Mouse (Mus musculus) heart, postnatal 14 days (tissue): ENCODE results near the gene Pigr. TPM values are rescaled to one million over a fixed set of nuclear protein-coding genes. Genes with fewer than 3 reads are reported as not detected.

ENCODE experiments used
- DNase-seq, 2 experiments: peaks; one replicate each; pipeline ENCODE4 v3.0.0; 2021 to 2022
- intact Hi-C: fragments of 180-260 bp; cut with DNase I; formaldehyde crosslinking; loops from one replicate; pipeline ENCODE4 v1.15.1; 2025
- long read RNA-seq, 2 experiments: library from polyadenylated mRNA; stranded (forward); transcript quantifications; one replicate each; pipeline ENCODE4 v2.0.0; 2021
- total RNA-seq, 2 experiments: library from RNA; stranded (reverse); gene quantifications; 2 replicates each; pipeline ENCODE4 v1.2.3; 2021

Pigr gene
- under 1 TPM in 1 of 2 experiments, not detected in 1; 0.19 TPM for total RNA-seq
- long read RNA-seq, experiment 1: 0 reads
- long read RNA-seq, experiment 2: 0 reads

GRCm38 (mm10) chr1:130826448-130826847 is at the start of gene Pigr:
Gene Pigr, plus strand, starts transcription at chr1:130826684.
- no peak for DNase-seq
- intact Hi-C loops: no loop called here

- DNase-seq: no peak
- intact Hi-C loops: loop anchor here (5.0 to 10.0 kb wide), 3 partner anchors 88 to 235 kb away; no protein-coding TSS in a partner anchor
These were observed 46.6 kb upstream of the Pigr start for GRCm38 (mm10) chr1:130779867-130780266.

- peak in 1 of 2 experiments; percentile 30 for DNase-seq
- intact Hi-C loops: loop anchor here (2.0 to 10.0 kb wide), 3 partner anchors 67 to 239 kb away; partner anchors contain the start of gene Yod1
These were observed 42.4 kb upstream of the Pigr start for GRCm38 (mm10) chr1:130784054-130784453.

GRCm38 (mm10) chr1:130787001-130787400 is 39.5 kb upstream of the Pigr start:
- peak in 1 of 2 experiments; percentile 5 for DNase-seq
- intact Hi-C loops: loop anchor here (10.0 kb wide), 2 partner anchors 212 to 242 kb away; no protein-coding TSS in a partner anchor

GRCm38 (mm10) chr1:130789512-130790451 is 36.7 kb upstream of the Pigr start:
- DNase-seq: no peak

GRCm38 (mm10) chr1:130795331-130795730 is 31.2 kb upstream of the Pigr start:
- DNase-seq: no peak
- intact Hi-C loops: loop anchor here (5.0 kb wide), 1 partner anchor 462 kb away; no protein-coding TSS in a partner anchor

More at GRCm38 (mm10) chr1:130789512-130790451, 36.7 kb upstream of the Pigr start:
- intact Hi-C loops: loop anchor here (10.0 kb wide), 2 partner anchors 215 to 245 kb away; no protein-coding TSS in a partner anchor

- peak; percentile 12 to 67 for DNase-seq
- intact Hi-C loops: loop anchor here (5.0 kb wide), 1 partner anchor 460 kb away; no protein-coding TSS in a partner anchor
These were observed 29.4 kb upstream of the Pigr start for GRCm38 (mm10) chr1:130796967-130797684.

- no peak for DNase-seq
- intact Hi-C loops: loop anchor here (5.0 kb wide), 1 partner anchor 459 kb away; no protein-coding TSS in a partner anchor
These were observed 28.4 kb upstream of the Pigr start for GRCm38 (mm10) chr1:130798037-130798436.

GRCm38 (mm10) chr1:130798551-130798950 is 27.9 kb upstream of the Pigr start:
- no peak for DNase-seq
- intact Hi-C loops: loop anchor here (5.0 kb wide), 1 partner anchor 459 kb away; no protein-coding TSS in a partner anchor

- no peak for DNase-seq
- intact Hi-C loops: loop anchor here (5.0 kb wide), 1 partner anchor 458 kb away; no protein-coding TSS in a partner anchor
These were observed 27.1 kb upstream of the Pigr start for GRCm38 (mm10) chr1:130799399-130799798.

GRCm38 (mm10) chr1:130800602-130801001 is 25.9 kb upstream of the Pigr start, which contains the start of gene Fcamr:
Gene Fcamr, plus strand, starts transcription at chr1:130800902.
- intact Hi-C loops: no loop called here
- no peak for DNase-seq

- no peak for DNase-seq
- intact Hi-C loops: no loop called here
These were observed 25.0 kb upstream of the Pigr start for GRCm38 (mm10) chr1:130801511-130801910.

GRCm38 (mm10) chr1:130802976-130803375 is 23.5 kb upstream of the Pigr start:
- DNase-seq: no peak
- intact Hi-C loops: no loop called here

- intact Hi-C loops: no loop called here
- no peak for DNase-seq
These were observed 22.2 kb upstream of the Pigr start for GRCm38 (mm10) chr1:130804279-130804678.

- no peak for DNase-seq
- intact Hi-C loops: no loop called here
These were observed 15.6 kb upstream of the Pigr start for GRCm38 (mm10) chr1:130810906-130811305.

- intact Hi-C loops: no loop called here
- no peak for DNase-seq
These were observed 15.2 kb upstream of the Pigr start for GRCm38 (mm10) chr1:130811316-130811715.

- no peak for DNase-seq
- intact Hi-C loops: no loop called here
These were observed 6.7 kb upstream of the Pigr start for GRCm38 (mm10) chr1:130819737-130820136.

GRCm38 (mm10) chr1:130820316-130821148 is 6.0 kb upstream of the Pigr start:
- no peak for DNase-seq
- intact Hi-C loops: no loop called here

- DNase-seq: no peak
- intact Hi-C loops: no loop called here
These were observed 5.4 kb upstream of the Pigr start for GRCm38 (mm10) chr1:130821149-130821471.
